Mouse (Mus musculus) brain, embryonic 18.5 days (tissue): ENCODE data around the gene Gm7030.
"Not testable (repeated sequence)": the region's sequence is repeated elsewhere in the genome, so short reads cannot be mapped to it uniquely, and the experiment has no call there.

Source experiments
- DNase-seq: peaks from one replicate; pipeline ENCODE4 v3.0.0-alpha.2; 2012; ENCODE audit warnings: low read depth, low spot score

The Gm7030 gene

DNA sequence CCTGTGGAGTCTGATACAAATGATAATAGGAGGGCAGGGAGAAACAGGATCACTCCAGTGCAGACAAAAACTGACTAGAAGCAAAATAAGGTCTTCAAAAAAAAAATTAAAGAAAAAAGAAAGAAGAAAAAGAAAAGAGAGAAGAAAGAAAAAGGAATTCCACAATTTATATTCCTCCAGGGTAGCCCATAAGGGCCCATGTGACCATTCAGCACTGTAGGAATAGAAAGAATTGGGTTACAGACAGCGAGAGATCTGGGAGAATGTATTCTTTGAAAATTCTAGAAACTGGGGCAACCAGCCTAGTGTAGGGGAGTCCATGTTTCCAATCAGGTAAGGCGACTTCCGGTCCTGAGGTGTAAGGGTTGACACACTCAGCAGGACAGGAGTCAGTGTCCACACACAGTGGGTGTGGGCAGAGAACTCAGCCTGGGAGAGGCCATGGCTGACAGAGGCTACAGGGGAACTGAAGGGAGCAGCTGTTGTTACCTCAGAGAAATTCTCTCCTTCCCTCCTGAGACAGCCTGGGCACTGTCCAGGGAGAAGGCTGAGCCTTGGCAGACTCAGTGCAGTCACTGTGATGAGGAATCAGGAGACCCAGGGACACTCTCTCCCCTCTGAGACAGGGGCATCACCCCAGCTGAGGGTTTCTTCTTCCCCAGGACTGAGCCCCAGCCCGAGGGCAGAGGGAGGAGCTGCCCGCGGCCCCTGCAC lies 46.5 kb downstream of the Gm7030 start:
- not testable (repeated sequence) for DNase-seq

DNA sequence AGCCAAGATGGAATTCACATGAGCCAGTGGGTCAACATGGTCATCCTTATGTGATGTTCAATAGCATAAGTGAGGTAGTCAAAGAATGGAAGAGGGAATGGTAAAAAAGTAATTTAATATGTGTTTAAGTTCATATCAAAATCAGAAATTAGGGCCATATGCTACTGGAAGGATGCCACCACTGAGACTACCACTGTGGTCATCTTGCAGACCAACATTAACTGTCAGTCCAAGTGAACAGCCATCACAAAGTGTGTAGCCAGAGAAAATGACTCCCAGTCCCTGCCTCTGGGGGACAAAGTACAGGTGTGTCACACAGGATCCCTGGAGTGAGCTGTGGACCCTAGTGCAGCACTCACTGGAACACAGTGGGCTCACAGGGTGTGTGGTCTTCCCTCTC lies 47.3 kb downstream of the Gm7030 start:
- DNase-seq, result not testable (repeated sequence)

DNA sequence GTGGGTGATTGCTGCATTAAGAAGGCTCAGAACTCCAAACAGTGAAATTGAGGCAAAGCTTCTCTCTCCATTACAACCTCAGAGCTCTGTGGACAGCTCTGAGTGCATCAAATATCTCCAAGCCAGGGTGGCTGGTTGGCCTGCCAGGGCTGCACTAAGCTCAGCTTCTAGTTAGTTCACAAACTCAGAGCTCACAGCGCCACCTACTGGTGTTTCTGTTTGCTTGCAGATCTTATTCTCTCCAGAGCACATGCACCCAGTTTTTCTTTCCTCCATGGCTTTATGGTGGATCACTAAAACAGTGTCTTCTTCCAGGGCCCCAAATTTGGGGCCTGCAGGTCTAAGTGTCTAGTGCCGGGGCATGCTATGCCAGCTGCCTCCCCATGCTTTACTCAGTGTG lies 68.4 kb downstream of the Gm7030 start:
- DNase-seq, result no peak
